Mouse (Mus musculus): ENCODE measurements at regions not wholly inside any gene's neighbourhood (a gene's known extent, or its start where the extent isn't known, plus 50 kb on each side); places are given as distances from the start of the nearest gene placed in this dataset.

GRCm38 (mm10) chr9:47962161-47962560 lies 199.7 kb upstream of the Nxpe4 start:
- TF ChIP-seq CTCF (IDR thresholded peaks at IDR 0.05; ENCODE audit: low read depth) (no peak), EP300 (IDR thresholded peaks at IDR 0.05; ENCODE audit: low read depth) (no peak)

All from heart, postnatal 0 days (tissue).